Mouse (Mus musculus) embryonic facial prominence, embryonic 13.5 days (tissue): ENCODE data around the gene Slfn2. TPM values are rescaled to one million over a fixed set of nuclear protein-coding genes. Genes with fewer than 3 reads are reported as not detected.
"Not testable (repeated sequence)": the region's sequence is repeated elsewhere in the genome, so short reads cannot be mapped to it uniquely, and the experiment has no call there.

Experiments
- ATAC-seq: fragments of 200-750 bp; cut with Nextera tagmentation; 2 replicates; pipeline ENCODE4 v1.8.0; 2017; ENCODE audit warnings: low read depth; ENCODE audit not compliant: insufficient number of reproducible peaks, insufficient read depth, low FRiP score, low TSS enrichment
- H3K27ac ChIP-seq: fragments of 300-500 bp; sonication (generic); 2 replicates; pipeline ENCODE4 v1.5.1; 2015; ENCODE audit warnings: moderate library complexity, mild to moderate bottlenecking, inconsistent platforms
- H3K27me3 ChIP-seq: fragments of 300-500 bp; sonication (generic); 2 replicates; pipeline ENCODE4 v1.6.1; 2015; ENCODE audit warnings: mild to moderate bottlenecking, inconsistent platforms
- H3K36me3 ChIP-seq: fragments of 300-500 bp; sonication (generic); 2 replicates; pipeline ENCODE4 v1.6.1; 2015; ENCODE audit warnings: mild to moderate bottlenecking, inconsistent platforms
- H3K4me1 ChIP-seq: fragments of 300-500 bp; sonication (generic); 2 replicates; pipeline ENCODE4 v1.6.1; 2015; ENCODE audit warnings: inconsistent platforms
- H3K4me2 ChIP-seq: fragments of 300-500 bp; sonication (generic); 2 replicates; pipeline ENCODE4 v1.6.1; 2015; ENCODE audit warnings: moderate library complexity, mild to moderate bottlenecking, inconsistent platforms
- H3K4me3 ChIP-seq: fragments of 300-500 bp; sonication (generic); 2 replicates; pipeline ENCODE4 v1.5.1; 2015; ENCODE audit warnings: mild to moderate bottlenecking, inconsistent platforms
- H3K9ac ChIP-seq: fragments of 300-500 bp; sonication (generic); 2 replicates; pipeline ENCODE4 v1.6.1; 2015; ENCODE audit warnings: mild to moderate bottlenecking, inconsistent platforms
- H3K9me3 ChIP-seq: fragments of 300-500 bp; sonication (generic); 2 replicates; pipeline ENCODE4 v1.6.1; 2016; ENCODE audit warnings: inconsistent platforms
- whole genome bisulfite sequencing: fragments of 180-500 bp; shearing (Covaris S2); methylation state at CpG from one replicate; pipeline ENCODE4 v1.1.7; 2015; ENCODE audit warnings: mixed read lengths; 5-methylcytosine and 5-hydroxymethylcytosine counted together
- polyA plus RNA-seq: library from polyadenylated mRNA; unstranded; fragments of >200 nt; fragmentation: Nextera tagmentation; extraction: Ambion mirVana; gene quantifications from 2 replicates; pipeline ENCODE4 v1.2.1, GENCODE M21; 2015

The Slfn2 gene
- 3.3 and 4.8 TPM in 2 replicates for polyA plus RNA-seq

- Histone ChIP-seq H3K4me3 (peak within 1 kb of the TSS; percentile 3; the same call in 1 of the 2 replicates), H3K27me3 (peaks cover 6% of the 10 kb centered on the region; the same call in 1 of the 2 replicates), H3K9me3 (no peaks in the 10 kb centered on the region), H3K4me2 (no peak within 1 kb of the TSS), H3K4me1 (peaks cover 10% of the 10 kb centered on the region; the same call in 1 of the 2 replicates), H3K27ac (no peak within 1 kb of the TSS), H3K9ac (no peak within 1 kb of the TSS), H3K36me3 (no peaks in the 10 kb centered on the region)
- WGBS = 81% methylated on average over 2 of the region's 2 CpGs
- ATAC-seq = no peak
Observed at GRCm38 (mm10) chr11:83064946-83065345, at the start of gene Slfn2. Gene Slfn2 (plus strand): TSS chr11:83065112.

- H3K9me3 ChIP-seq = no peaks in the 10 kb centered on the region
- no peak overlapping the region for H3K4me2 ChIP-seq
- H3K4me3 ChIP-seq = no peak overlapping the region
- H3K27ac ChIP-seq = no peak overlapping the region
- no peaks in the 10 kb centered on the region; the same call in 1 of the 2 replicates for H3K4me1 ChIP-seq
- ATAC-seq = no peak
- no peak overlapping the region for H3K9ac ChIP-seq
- no peaks in the 10 kb centered on the region for H3K36me3 ChIP-seq
- no peaks in the 10 kb centered on the region for H3K27me3 ChIP-seq
Observed at GRCm38 (mm10) chr11:83016093-83016492, 48.8 kb upstream of the Slfn2 start.

- H3K4me3 ChIP-seq = not testable (repeated sequence)
Observed at GRCm38 (mm10) chr11:83019561-83020519, 45.1 kb upstream of the Slfn2 start.

GRCm38 (mm10) chr11:83020621-83021020 is 44.3 kb upstream of the Slfn2 start, which contains the start of gene Slfn8:
Gene Slfn8 (minus strand): TSS chr11:83020810.
- Histone ChIP-seq H3K9me3 (no peaks in the 10 kb centered on the region), H3K4me1 (no peaks in the 10 kb centered on the region; the same call in 1 of the 2 replicates), H3K27ac (no peak within 1 kb of the TSS), H3K4me3 (no peak within 1 kb of the TSS), H3K36me3 (no peaks in the 10 kb centered on the region), H3K9ac (no peak within 1 kb of the TSS), H3K4me2 (no peak within 1 kb of the TSS; the same call in 1 of the 2 replicates), H3K27me3 (no peaks in the 10 kb centered on the region)
- no peak for ATAC-seq
- WGBS = 72% methylated on average over 5 of the region's 5 CpGs

More at GRCm38 (mm10) chr11:83019561-83020519, 45.1 kb upstream of the Slfn2 start:
- not testable (repeated sequence) for ATAC-seq, H3K9ac ChIP-seq, H3K4me2 ChIP-seq, H3K36me3 ChIP-seq, H3K9me3 ChIP-seq, H3K4me1 ChIP-seq, H3K27ac ChIP-seq, H3K27me3 ChIP-seq
- WGBS = 79% methylated on average over 18 of the region's 18 CpGs

GRCm38 (mm10) chr11:83038686-83039085 is 26.2 kb upstream of the Slfn2 start:
- not testable (repeated sequence) for H3K27ac ChIP-seq, H3K9ac ChIP-seq, H3K4me3 ChIP-seq, H3K9me3 ChIP-seq, H3K4me1 ChIP-seq, H3K27me3 ChIP-seq, H3K4me2 ChIP-seq, H3K36me3 ChIP-seq, ATAC-seq
- 79% methylated on average over 3 of the region's 3 CpGs for WGBS

GRCm38 (mm10) chr11:83039156-83039555 is 25.8 kb upstream of the Slfn2 start:
- Histone ChIP-seq H3K4me2 (peak overlapping the region; percentile 43; the same call in 1 of the 2 replicates), H3K27ac (no peak overlapping the region), H3K4me3 (no peak overlapping the region), H3K9ac (no peak overlapping the region), H3K4me1 (no peaks in the 10 kb centered on the region), H3K36me3 (no peaks in the 10 kb centered on the region), H3K27me3 (peaks cover 10% of the 10 kb centered on the region), H3K9me3 (no peaks in the 10 kb centered on the region)
- no peak for ATAC-seq
- WGBS = 71% methylated on average over 1 of the region's 1 CpGs

GRCm38 (mm10) chr11:83039796-83040195 is 25.1 kb upstream of the Slfn2 start:
- ATAC-seq = no peak
- H3K27me3 ChIP-seq = peaks cover 10% of the 10 kb centered on the region
- WGBS = 8% methylated on average over 19 of the region's 19 CpGs
- no peaks in the 10 kb centered on the region for H3K9me3 ChIP-seq
- no peak overlapping the region for H3K9ac ChIP-seq
- H3K4me1 ChIP-seq = no peaks in the 10 kb centered on the region
- H3K27ac ChIP-seq = no peak overlapping the region
- peak overlapping the region; percentile 43 for H3K4me2 ChIP-seq
- H3K4me3 ChIP-seq = peak overlapping the region; percentile 5; the same call in 1 of the 2 replicates
- no peaks in the 10 kb centered on the region for H3K36me3 ChIP-seq

- ATAC-seq = no peak
- H3K36me3 ChIP-seq = no peaks in the 10 kb centered on the region
- peak overlapping the region; percentile 43; the same call in 1 of the 2 replicates for H3K4me2 ChIP-seq
- no peak overlapping the region for H3K9ac ChIP-seq
- WGBS = 29% methylated on average over 1 of the region's 1 CpGs
- no peaks in the 10 kb centered on the region for H3K9me3 ChIP-seq
- H3K4me3 ChIP-seq = no peak overlapping the region
- peaks cover 10% of the 10 kb centered on the region for H3K27me3 ChIP-seq
- H3K27ac ChIP-seq = no peak overlapping the region
- no peaks in the 10 kb centered on the region for H3K4me1 ChIP-seq
Observed at GRCm38 (mm10) chr11:83040325-83040724, 24.6 kb upstream of the Slfn2 start.

GRCm38 (mm10) chr11:83041000-83041399 is 23.9 kb upstream of the Slfn2 start:
- no peaks in the 10 kb centered on the region for H3K36me3 ChIP-seq
- no peak overlapping the region for H3K9ac ChIP-seq
- H3K4me3 ChIP-seq = no peak overlapping the region
- H3K4me2 ChIP-seq = no peak overlapping the region
- H3K27me3 ChIP-seq = peaks cover 10% of the 10 kb centered on the region
- H3K4me1 ChIP-seq = no peaks in the 10 kb centered on the region
- no peaks in the 10 kb centered on the region for H3K9me3 ChIP-seq
- H3K27ac ChIP-seq = no peak overlapping the region
- ATAC-seq = no peak

GRCm38 (mm10) chr11:83043891-83044290 is 21.0 kb upstream of the Slfn2 start:
- H3K4me3 ChIP-seq = no peak overlapping the region
- no peak overlapping the region for H3K9ac ChIP-seq
- H3K4me2 ChIP-seq = no peak overlapping the region
- H3K27me3 ChIP-seq = peaks cover 10% of the 10 kb centered on the region
- whole genome bisulfite sequencing = 79% methylated on average over 4 of the region's 4 CpGs
- ATAC-seq = no peak
- H3K27ac ChIP-seq = no peak overlapping the region
- no peaks in the 10 kb centered on the region for H3K9me3 ChIP-seq
- no peaks in the 10 kb centered on the region for H3K4me1 ChIP-seq
- no peaks in the 10 kb centered on the region for H3K36me3 ChIP-seq

GRCm38 (mm10) chr11:83045642-83046041 is 19.3 kb upstream of the Slfn2 start:
- WGBS = 82% methylated on average over 3 of the region's 3 CpGs
- Histone ChIP-seq H3K9ac (no peak overlapping the region), H3K9me3 (no peaks in the 10 kb centered on the region)

GRCm38 (mm10) chr11:83057863-83058262 is 7.0 kb upstream of the Slfn2 start:
- Histone ChIP-seq H3K4me3 (no peak overlapping the region), H3K9me3 (no peaks in the 10 kb centered on the region), H3K4me2 (no peak overlapping the region), H3K27ac (no peak overlapping the region), H3K4me1 (no peaks in the 10 kb centered on the region), H3K36me3 (no peaks in the 10 kb centered on the region), H3K27me3 (no peaks in the 10 kb centered on the region), H3K9ac (no peak overlapping the region)
- no peak for ATAC-seq
- WGBS = 4% methylated on average over 5 of the region's 5 CpGs

More at GRCm38 (mm10) chr11:83045642-83046041, 19.3 kb upstream of the Slfn2 start:
- Histone ChIP-seq H3K4me2 (no peak overlapping the region), H3K27me3 (no peaks in the 10 kb centered on the region), H3K4me1 (no peaks in the 10 kb centered on the region), H3K36me3 (no peaks in the 10 kb centered on the region), H3K27ac (no peak overlapping the region), H3K4me3 (no peak overlapping the region)
- no peak for ATAC-seq
